ENCODE assay signal across 25 mouse cellular contexts in genomic region chr13:43976676-43977075, GRCm38 (mm10).
A peak's percentile ranks its signal among the peaks of the same experiment; 100 is the strongest.
DNase-seq lines count a peak whose midpoint lies in the region; ATAC-seq lines count a peak whose summit lies in the region.
"Had no signal": no experiment of that assay in that cellular context is flagged by ENCODE, and none has a peak within 500 bp of the region (broad histone marks: within the 10 kb centered on the region; RNA-seq: fewer than 3 reads in every experiment).

No protein-coding gene starts in this region.

- H3K4me2 ChIP-seq in midbrain, embryonic 11.5 days, result no peak overlapping the region
- no peak overlapping the region for H3K4me2 ChIP-seq in midbrain, embryonic 15.5 days
- H3K4me2 ChIP-seq: embryonic facial prominence, embryonic 13.5 days; heart, embryonic 11.5 days; hindbrain, embryonic 14.5 days had no signal

- 37% methylated on average over 7 of the region's 7 CpGs for WGBS in midbrain, embryonic 11.5 days
- 32% methylated on average over 7 of the region's 7 CpGs for whole genome bisulfite sequencing in midbrain, embryonic 15.5 days
- WGBS in limb, embryonic 10.5 days, result 86% methylated on average over 7 of the region's 7 CpGs

- DNase-seq in heart, adult 11 months, result peak; percentile 72
- no peak for DNase-seq in heart, adult 8-10 months (ENCODE audit: low spot score)
- DNase-seq in midbrain, embryonic 11.5 days (ENCODE audit: low spot score, missing footprints), result peak; percentile 81
- DNase-seq in limb, embryonic 10.5 days (ENCODE audit: low spot score), result no peak
- no peak for DNase-seq in frontal cortex, postnatal 25 days (ENCODE audit: low spot score in 2 of 2)
- DNase-seq: adrenal gland, adult 8-10 months; adrenal gland, postnatal 25 days; cerebellum, adult 11-12 months; cerebellum, adult 8-10 months; cerebellum, postnatal 10 days; cerebellum, postnatal 36 days; forebrain, postnatal 0 days; gastrocnemius, postnatal 25 days; heart, adult 2 months had no signal

- no peak overlapping the region for H3K9ac ChIP-seq in midbrain, embryonic 11.5 days (ENCODE audit: low read length)
- no peak overlapping the region for H3K9ac ChIP-seq in midbrain, embryonic 15.5 days
- H3K9ac ChIP-seq: embryonic facial prominence, embryonic 13.5 days; forebrain, postnatal 0 days; hindbrain, embryonic 14.5 days had no signal

- H3K27me3 ChIP-seq in midbrain, embryonic 11.5 days (ENCODE audit: control insufficient read depth, insufficient read depth, low read length), result no peaks in the 10 kb centered on the region
- H3K27me3 ChIP-seq in midbrain, embryonic 15.5 days (replicated peaks), result no peaks in the 10 kb centered on the region
- H3K27me3 ChIP-seq in limb, embryonic 10.5 days (ENCODE audit: low read depth, poor library complexity, severe bottlenecking), result no peaks in the 10 kb centered on the region
- H3K27me3 ChIP-seq: embryonic facial prominence, embryonic 13.5 days had no signal

- H3K4me3 ChIP-seq in midbrain, embryonic 11.5 days (ENCODE audit: low read depth, low read length), result no peak overlapping the region
- no peak overlapping the region for H3K4me3 ChIP-seq in midbrain, embryonic 15.5 days
- H3K4me3 ChIP-seq in limb, embryonic 10.5 days, result no peak overlapping the region
- H3K4me3 ChIP-seq: embryonic facial prominence, embryonic 13.5 days; erythroblast, embryonic 14.5 days; heart, adult 2 months had no signal

- ATAC-seq in midbrain, embryonic 11.5 days (ENCODE audit: low FRiP score), result no peak
- no peak for ATAC-seq in midbrain, embryonic 15.5 days (replicated peaks)
- ATAC-seq: activated CD4-positive, CD25-positive, alpha-beta regulatory T cell, adult 4 months; CD4-positive, CD25-positive, alpha-beta regulatory T cell, adult 4 months; forebrain, embryonic 14.5 days; forebrain, postnatal 0 days; hindbrain, postnatal 0 days; inflammation-experienced regulatory T-cells, adult 6 months; intestine, embryonic 16.5 days had no signal

- no peak overlapping the region for H3K27ac ChIP-seq in midbrain, embryonic 11.5 days (ENCODE audit: low read depth, low read length)
- H3K27ac ChIP-seq in midbrain, embryonic 15.5 days, result no peak overlapping the region
- H3K27ac ChIP-seq in limb, embryonic 10.5 days, result 0 out of 2 replicates have a peak overlapping the region, but pooled peaks have one; percentile 19
- H3K27ac ChIP-seq: embryonic facial prominence, embryonic 13.5 days; heart, adult 2 months; hindbrain, embryonic 14.5 days; hindbrain, postnatal 0 days had no signal

- no peaks in the 10 kb centered on the region for H3K9me3 ChIP-seq in midbrain, embryonic 11.5 days (ENCODE audit: control insufficient read depth, low read length)
- no peaks in the 10 kb centered on the region for H3K9me3 ChIP-seq in midbrain, embryonic 15.5 days
- H3K9me3 ChIP-seq in limb, embryonic 10.5 days (replicated peaks), result no peaks in the 10 kb centered on the region
- H3K9me3 ChIP-seq: embryonic facial prominence, embryonic 13.5 days had no signal

- no peaks in the 10 kb centered on the region for H3K4me1 ChIP-seq in midbrain, embryonic 11.5 days (ENCODE audit: control insufficient read depth, insufficient read depth, low read length)
- no peaks in the 10 kb centered on the region for H3K4me1 ChIP-seq in midbrain, embryonic 15.5 days
- H3K4me1 ChIP-seq in limb, embryonic 10.5 days, result no peaks in the 10 kb centered on the region
- H3K4me1 ChIP-seq: embryonic facial prominence, embryonic 13.5 days had no signal

- no peaks in the 10 kb centered on the region for H3K36me3 ChIP-seq in midbrain, embryonic 11.5 days (ENCODE audit: control insufficient read depth, insufficient read depth, low read length)
- no peaks in the 10 kb centered on the region for H3K36me3 ChIP-seq in midbrain, embryonic 15.5 days (replicated peaks)
- H3K36me3 ChIP-seq in limb, embryonic 10.5 days, result no peaks in the 10 kb centered on the region
- H3K36me3 ChIP-seq: embryonic facial prominence, embryonic 13.5 days had no signal

Comparison
In these comparisons a context has a peak if more than half of its experiments do, and no peak if none do; other contexts are left out.
1. DNase-seq: peak in heart, adult 11 months (single experiment) and midbrain, embryonic 11.5 days (single experiment); none in heart, adult 8-10 months (single experiment), limb, embryonic 10.5 days (single experiment) and frontal cortex, postnatal 25 days (0 of 2).